Mouse (Mus musculus) olfactory bulb, adult 2 months (tissue): Measurements from ENCODE around the gene AU022252. TPM values are rescaled to one million over a fixed set of nuclear protein-coding genes. Genes with fewer than 3 reads are reported as not detected.
"Not testable (repeated sequence)": the region's sequence is repeated elsewhere in the genome, so short reads cannot be mapped to it uniquely, and the experiment has no call there.

Experiments
- H3K27ac ChIP-seq: fragments of 200-500 bp; 2 replicates; pipeline ENCODE4 v1.5.1; 2012; ENCODE audit warnings: low read depth, low read length; ENCODE audit not compliant: insufficient read depth
- H3K4me1 ChIP-seq: fragments of 200-500 bp; 2 replicates; pipeline ENCODE4 v1.6.1; 2012; ENCODE audit warnings: low read length; ENCODE audit not compliant: control insufficient read depth, insufficient read depth
- H3K4me3 ChIP-seq: fragments of 200-500 bp; 2 replicates; pipeline ENCODE4 v1.5.1; 2012; ENCODE audit warnings: mild to moderate bottlenecking, low read depth, low read length, moderate library complexity; ENCODE audit not compliant: insufficient read depth
- CTCF ChIP-seq: fragments of 200-500 bp; IDR thresholded peaks from 2 replicates; pipeline ENCODE4 v1.5.1; 2012; ENCODE audit warnings: low read depth, mild to moderate bottlenecking, low read length, moderate library complexity; ENCODE audit not compliant: insufficient read depth
- POLR2A ChIP-seq: fragments of 200-500 bp; IDR thresholded peaks from 2 replicates; pipeline ENCODE4 v1.6.1; 2012; ENCODE audit warnings: mild to moderate bottlenecking, low read depth, low read length, moderate library complexity; ENCODE audit not compliant: insufficient read depth
- WGBS: fragments of 180-500 bp; shearing (Covaris S2); methylation state at CpG from one replicate; pipeline ENCODE4 v1.1.7; 2018; 5-methylcytosine and 5-hydroxymethylcytosine counted together
- polyA plus RNA-seq: library from polyadenylated mRNA; stranded (reverse); fragments of >200 nt; gene quantifications from 2 replicates; pipeline ENCODE4 v1.2.4, GENCODE M21; 2012; ENCODE audit warnings: low replicate concordance; ENCODE audit not compliant: missing spikeins, insufficient read depth, insufficient read length

Gene AU022252
- polyA plus RNA-seq, result not detected in 2 replicates

- Histone ChIP-seq H3K4me3 (peak within 1 kb of the TSS; percentile 90), H3K4me1 (peaks cover 7% of the 10 kb centered on the region), H3K27ac (no peak within 1 kb of the TSS)
- TF ChIP-seq POLR2A (peak; percentile 85), CTCF (0 out of 2 replicates have a peak, but pooled peaks have one; percentile 4)
- under 1% methylated on average over 71 of the region's 71 CpGs for WGBS
These were observed at the start of gene AU022252, which contains the start of gene P3h1 for GRCm38 (mm10) chr4:119232410-119233255. TSS of gene AU022252 (minus strand) at chr4:119232712. TSS of gene P3h1 (plus strand) at chr4:119232915.

- not testable (repeated sequence) for H3K4me1 ChIP-seq, H3K4me3 ChIP-seq, H3K27ac ChIP-seq
- WGBS, result 84% methylated on average over 15 of the region's 15 CpGs
These were observed 46.3 kb upstream of the AU022252 start for GRCm38 (mm10) chr4:119278784-119279183.

- Histone ChIP-seq H3K4me1 (no peaks in the 10 kb centered on the region), H3K4me3 (no peak overlapping the region), H3K27ac (no peak overlapping the region)
- WGBS, result 68% methylated on average over 2 of the region's 2 CpGs
- TF ChIP-seq CTCF (no peak), POLR2A (no peak)
These were observed 43.2 kb upstream of the AU022252 start for GRCm38 (mm10) chr4:119275726-119276125.

- H3K27ac ChIP-seq, result no peak overlapping the region
- TF ChIP-seq CTCF (no peak), POLR2A (no peak)
- H3K4me3 ChIP-seq, result no peak overlapping the region
- H3K4me1 ChIP-seq, result no peaks in the 10 kb centered on the region
- 85% methylated on average over 2 of the region's 2 CpGs for WGBS
These were observed 42.7 kb upstream of the AU022252 start for GRCm38 (mm10) chr4:119275226-119275625.

- TF ChIP-seq CTCF (no peak), POLR2A (no peak)
- Histone ChIP-seq H3K27ac (no peak overlapping the region), H3K4me1 (no peaks in the 10 kb centered on the region), H3K4me3 (no peak overlapping the region)
- WGBS, result 91% methylated on average over 1 of the region's 1 CpGs
These were observed 42.1 kb upstream of the AU022252 start for GRCm38 (mm10) chr4:119274627-119275026.

GRCm38 (mm10) chr4:119266606-119267005 lies 34.1 kb upstream of the AU022252 start:
- 71% methylated on average over 13 of the region's 13 CpGs for WGBS
- TF ChIP-seq POLR2A (no peak), CTCF (no peak)
- Histone ChIP-seq H3K4me1 (no peaks in the 10 kb centered on the region), H3K4me3 (no peak overlapping the region), H3K27ac (no peak overlapping the region)

- H3K4me1 ChIP-seq, result no peaks in the 10 kb centered on the region
- H3K4me3 ChIP-seq, result no peak overlapping the region
- no peak for TF ChIP-seq POLR2A
- no peak for TF ChIP-seq CTCF
- 41% methylated on average over 3 of the region's 3 CpGs for WGBS
- H3K27ac ChIP-seq, result no peak overlapping the region
These were observed 30.9 kb upstream of the AU022252 start for GRCm38 (mm10) chr4:119263459-119263858.

GRCm38 (mm10) chr4:119262483-119262882 lies 30.0 kb upstream of the AU022252 start:
- WGBS, result 91% methylated on average over 5 of the region's 5 CpGs
- Histone ChIP-seq H3K27ac (no peak overlapping the region), H3K4me1 (no peaks in the 10 kb centered on the region), H3K4me3 (no peak overlapping the region)
- TF ChIP-seq POLR2A (no peak), CTCF (no peak)

- Histone ChIP-seq H3K4me1 (no peaks in the 10 kb centered on the region), H3K27ac (no peak overlapping the region), H3K4me3 (no peak overlapping the region)
- no peak for TF ChIP-seq POLR2A
- TF ChIP-seq CTCF, result no peak
- 74% methylated on average over 7 of the region's 7 CpGs for WGBS
These were observed 28.7 kb upstream of the AU022252 start for GRCm38 (mm10) chr4:119261087-119261713.
